Mouse (Mus musculus): ENCODE results near the gene Med24. TPM values are rescaled to one million over a fixed set of nuclear protein-coding genes. Genes with fewer than 3 reads are reported as not detected.
"Not testable (repeated sequence)": the region's sequence is repeated elsewhere in the genome, so short reads cannot be mapped to it uniquely, and the experiment has no call there.

Med24 gene
- total RNA-seq, 2 experiments from 2014 or later: 46.9 to 52.0 TPM

DNA sequence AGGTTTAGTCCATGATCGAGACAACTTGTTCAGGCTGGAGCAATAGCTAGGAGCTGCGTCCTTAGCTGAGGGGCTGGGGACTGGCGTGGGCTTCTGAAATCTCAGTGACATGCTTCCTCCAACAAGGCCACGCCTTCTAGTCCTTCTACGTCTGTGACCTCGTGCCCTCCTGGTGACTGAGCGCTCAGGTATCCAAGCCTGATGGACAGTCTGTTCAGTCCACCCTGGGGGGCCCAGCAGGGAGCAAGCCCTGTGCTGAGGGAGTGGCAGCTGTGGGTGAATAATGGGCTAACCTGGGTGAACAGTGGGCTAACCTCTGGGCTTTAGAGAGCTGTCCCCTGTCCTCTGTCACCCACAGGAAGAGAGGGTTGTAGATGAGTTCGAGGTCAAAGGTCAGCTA lies 41.2 kb downstream of the Med24 start:
- DNase-seq: no peak

DNA sequence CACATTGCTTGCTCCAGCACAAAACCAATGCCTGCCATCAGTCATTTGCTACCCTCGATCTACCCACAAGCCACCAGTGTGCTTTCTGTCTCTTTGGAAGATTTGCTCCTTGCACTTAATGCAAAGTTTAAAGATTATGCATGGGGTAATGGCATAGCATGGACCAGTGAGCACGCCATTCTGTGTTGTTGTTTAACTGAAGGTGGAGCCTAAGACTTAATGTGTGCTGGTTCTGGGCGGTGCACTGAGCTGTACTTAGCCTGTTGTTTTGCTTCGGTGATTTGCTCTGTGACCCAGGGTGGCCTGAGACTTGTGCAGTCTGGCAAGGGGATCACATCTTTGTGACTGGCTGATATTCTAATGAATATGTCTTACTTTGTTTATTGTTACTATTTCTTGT lies 42.3 kb downstream of the Med24 start:
- no peak for DNase-seq

- no peak for DNase-seq
Observed at GRCm38 (mm10) chr11:98685642-98686041, 43.6 kb downstream of the Med24 start.

GRCm38 (mm10) chr11:98682811-98683210 lies 46.4 kb downstream of the Med24 start:
- no peak for DNase-seq

DNA sequence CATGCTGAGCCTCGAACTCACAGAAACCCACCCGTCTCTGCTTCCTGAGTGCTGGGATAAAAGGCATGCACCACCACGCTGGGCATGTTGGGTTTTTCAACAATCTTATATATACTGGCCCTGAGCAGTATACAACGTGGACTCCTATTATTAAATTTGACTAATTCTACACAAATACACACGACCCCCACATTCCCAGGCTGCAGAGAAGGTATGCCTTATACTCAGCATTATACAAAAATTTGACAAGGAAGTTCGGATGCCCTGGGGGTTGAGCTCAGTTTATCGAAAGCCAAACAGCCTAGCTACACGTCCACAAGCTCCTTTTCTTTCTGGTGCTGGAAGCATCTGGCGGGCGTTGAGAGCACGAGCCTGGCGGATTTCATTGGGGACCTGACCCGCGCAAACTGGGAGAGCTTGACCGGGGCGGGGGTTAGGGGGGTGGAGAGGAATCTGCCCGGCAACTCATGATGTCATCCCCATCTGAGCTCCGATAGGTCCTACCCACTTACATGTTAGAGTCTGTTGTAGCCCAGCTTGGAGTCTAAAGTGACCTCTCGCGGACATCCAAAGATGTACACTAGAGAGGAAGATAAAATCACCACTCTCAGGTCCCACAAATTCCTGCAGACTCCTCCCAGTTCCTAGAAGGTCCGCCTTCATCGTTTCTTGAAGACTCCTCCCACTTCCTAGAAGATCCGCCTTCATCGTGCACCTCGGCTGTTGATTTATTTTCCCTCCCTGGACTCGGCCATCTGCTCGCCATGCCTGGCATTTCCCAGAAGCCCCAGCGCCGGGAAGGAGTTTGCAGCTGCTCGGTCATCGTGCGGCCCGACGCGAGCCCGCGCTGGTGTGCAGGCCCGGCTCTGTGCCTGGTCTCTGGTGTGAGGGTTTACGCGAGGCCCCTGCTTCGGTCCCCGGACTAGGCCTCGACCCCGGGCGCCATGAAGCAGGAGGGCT lies 47.2 kb downstream of the Med24 start, which contains the start of gene Psmd3:
TSS of gene Psmd3 (plus strand) at position 769 of the 960 bp plus-strand sequence.
- peak; percentile 94 to 97 for DNase-seq

- no peak for DNase-seq
Observed at GRCm38 (mm10) chr11:98681186-98681585, 48.0 kb downstream of the Med24 start.

DNA sequence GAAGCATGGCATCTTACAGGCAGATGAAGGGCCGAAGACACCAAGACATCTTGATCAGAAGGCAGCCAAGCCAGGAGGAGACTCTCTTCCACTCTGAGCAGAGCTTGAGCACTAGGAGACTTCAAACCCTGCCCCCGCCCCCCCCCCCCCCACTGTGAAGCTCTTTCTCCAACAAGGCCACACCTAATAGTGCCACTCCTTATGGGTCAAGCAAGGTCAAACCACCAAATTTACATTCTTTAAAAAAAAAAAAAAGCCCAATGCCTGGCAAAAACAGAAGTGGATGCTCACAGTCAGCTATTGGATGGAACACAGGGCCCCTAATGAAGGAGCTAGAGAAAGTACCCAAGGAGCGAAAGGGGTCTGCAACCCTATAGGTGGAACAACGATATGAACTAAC lies 48.6 kb downstream of the Med24 start:
- DNase-seq: not testable (repeated sequence)

GRCm38 (mm10) chr11:98680023-98680422 lies 49.2 kb downstream of the Med24 start:
- no peak for DNase-seq

- no peak for DNase-seq
Observed at GRCm38 (mm10) chr11:98675829-98676363, 53.3 kb downstream of the Med24 start.

DNA sequence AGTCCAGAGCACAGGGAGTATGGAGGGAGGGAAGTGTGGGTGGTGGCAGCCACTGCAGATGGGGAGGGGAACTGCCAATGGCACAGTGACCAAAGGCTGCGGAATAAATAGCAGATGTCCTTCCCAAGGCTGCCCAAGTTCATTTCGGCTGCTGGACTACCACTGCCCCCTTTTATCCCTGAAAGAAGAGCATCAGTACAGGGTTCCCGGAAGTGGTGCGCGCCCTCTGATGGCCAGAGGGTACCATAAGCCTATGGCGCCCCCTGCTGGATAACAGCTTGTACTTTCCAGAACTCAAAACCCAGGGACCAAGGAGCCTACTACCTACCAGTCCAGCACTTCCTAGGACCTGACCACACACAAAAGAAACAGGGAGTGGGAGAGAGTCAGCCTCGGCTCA lies 56.1 kb downstream of the Med24 start:
- DNase-seq: peak; percentile 60 to 66

DNA sequence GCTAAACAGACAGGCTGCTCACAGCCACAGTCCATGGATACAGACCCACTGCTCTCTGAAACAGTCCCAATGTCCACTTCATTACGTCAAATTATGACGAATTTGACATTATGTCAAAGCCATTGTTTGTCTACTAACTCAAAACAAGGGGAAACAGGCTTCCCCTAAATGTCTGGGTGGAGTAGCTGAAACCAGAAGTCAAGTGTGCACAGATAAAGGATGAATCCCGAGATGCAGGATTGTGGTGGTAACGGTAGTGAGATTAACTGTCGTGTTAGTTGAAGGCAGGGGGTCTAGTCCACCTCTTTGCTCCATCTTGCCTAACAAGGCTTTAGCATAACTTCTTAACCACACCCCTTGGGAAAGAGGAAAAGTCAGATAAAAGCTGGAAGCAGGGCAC lies 56.8 kb downstream of the Med24 start:
- DNase-seq: no peak

- DNase-seq: peak; percentile 52 to 53
Observed at GRCm38 (mm10) chr11:98671857-98672256, 57.4 kb downstream of the Med24 start.

- DNase-seq: no peak
Observed at GRCm38 (mm10) chr11:98671284-98671815, 57.9 kb downstream of the Med24 start.

DNA sequence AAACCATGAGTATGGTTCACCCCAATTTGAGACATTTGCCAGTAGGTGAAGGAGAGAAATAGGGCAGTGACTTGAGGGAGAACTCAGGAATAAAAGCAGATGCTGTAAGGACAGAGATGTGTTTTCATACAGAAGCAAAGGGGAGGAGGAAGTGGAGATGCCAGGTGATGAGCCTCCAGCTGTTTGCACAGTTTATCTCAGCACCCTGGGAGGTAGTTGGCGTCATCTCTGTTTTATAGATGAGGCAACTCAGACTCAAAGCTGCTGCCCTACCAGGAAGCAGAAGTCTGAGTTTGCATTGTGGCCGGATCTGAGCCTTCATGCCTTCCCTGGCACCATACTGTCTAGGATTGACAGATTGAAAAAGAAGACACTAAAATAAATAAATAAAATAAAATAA lies 60.3 kb downstream of the Med24 start:
- DNase-seq: no peak

- no peak for DNase-seq
Observed at GRCm38 (mm10) chr11:98664091-98664490, 65.1 kb downstream of the Med24 start, which contains the start of gene Gsdma. TSS of gene Gsdma (plus strand) at chr11:98664351.

GRCm38 (mm10) chr11:98660517-98660916 lies 68.7 kb downstream of the Med24 start:
- DNase-seq: peak in 1 of 2 experiments; percentile 32

GRCm38 (mm10) chr11:98655076-98655475 lies 74.2 kb downstream of the Med24 start:
- DNase-seq: peak; percentile 62 to 64

Other genes with a start within 250 kb of the Med24 start
- under 1 TPM; 0.13 to 0.36 TPM for gene Ikzf3, start 183.4 kb downstream of the Med24 start, total RNA-seq (2021)
- gene Zpbp2, start 178.3 kb downstream of the Med24 start, total RNA-seq (2021): under 1 TPM; 0.50 to 0.82 TPM
- 100 to 1,000 TPM; 133 to 139 TPM for gene Ormdl3, start 142.1 kb downstream of the Med24 start, total RNA-seq (2021)
- not detected for gene Lrrc3c, start 131.1 kb downstream of the Med24 start, total RNA-seq (2021)
- 10 to 100 TPM; 13.9 to 15.3 TPM for gene Gm12355, start 103.8 kb downstream of the Med24 start, total RNA-seq (2021)
- 10 to 100 TPM; 12.9 to 17.0 TPM for gene Gsdma3, start 103.1 kb downstream of the Med24 start, total RNA-seq (2021)
- gene Gsdma2, start 82.7 kb downstream of the Med24 start, total RNA-seq (2021): under 1 TPM; 0.43 to 0.76 TPM
- gene Gsdma, start 65.1 kb downstream of the Med24 start, total RNA-seq (2021): not detected
- 100 to 1,000 TPM; 124 to 128 TPM for gene Psmd3, start 46.9 kb downstream of the Med24 start, total RNA-seq (2021)
- gene Csf3, start 28.2 kb downstream of the Med24 start, total RNA-seq (2021): not detected
- 10 to 100 TPM; 69.2 to 91.7 TPM for gene Thra, start 11.2 kb upstream of the Med24 start, total RNA-seq (2021)
- 100 to 1,000 TPM; 116 to 171 TPM for gene Nr1d1, start 45.9 kb upstream of the Med24 start, total RNA-seq (2021)
- 100 to 1,000 TPM in 1 of 2 experiments, 10 to 100 TPM in 1; 94.2 to 106 TPM for gene Msl1, start 66.1 kb upstream of the Med24 start, total RNA-seq (2021)
- gene Casc3, start 75.5 kb upstream of the Med24 start, total RNA-seq (2021): 10 to 100 TPM; 29.6 to 34.3 TPM
- gene Rapgefl1, start 107.3 kb upstream of the Med24 start, total RNA-seq (2021): under 1 TPM; 0.46 to 0.69 TPM
- gene Wipf2, start 134.2 kb upstream of the Med24 start, total RNA-seq (2021): 10 to 100 TPM; 19.8 to 21.1 TPM
- gene Cdc6, start 178.4 kb upstream of the Med24 start, total RNA-seq (2021): 1 to 10 TPM in 1 of 2 experiments, under 1 TPM in 1; 0.89 to 1.5 TPM
- 10 to 100 TPM; 20.0 to 24.5 TPM for gene Rara, start 198.4 kb upstream of the Med24 start, total RNA-seq (2021)